Mouse (Mus musculus): ENCODE data around the gene Ankrd27. TPM values are rescaled to one million over a fixed set of nuclear protein-coding genes. Genes with fewer than 3 reads are reported as not detected.
A peak's percentile ranks its signal among the peaks of the same experiment; 100 is the strongest.

Ankrd27 gene
- polyA plus RNA-seq, 1 experiment from 2014 or later, result 37.4 TPM

- 5% methylated on average over 34 of the region's 34 CpGs for WGBS
- peak; percentile 67 for ATAC-seq (ENCODE audit: low FRiP score, low TSS enrichment)
- Histone ChIP-seq H3K27ac (ENCODE audit: low read depth, low read length) (peak overlapping the region; percentile 66), H3K4me2 (replicated peaks; ENCODE audit: low read depth, low read length) (peak overlapping the region; percentile 65), H3K36me3 (ENCODE audit: control insufficient read depth, insufficient read depth, low read length) (peaks cover 40% of the 10 kb centered on the region), H3K4me1 (ENCODE audit: control insufficient read depth, insufficient read depth, low read length) (no peaks in the 10 kb centered on the region; the same call in 1 of the 2 replicates), H3K27me3 (ENCODE audit: control insufficient read depth, insufficient read depth, low read length) (no peaks in the 10 kb centered on the region), H3K9ac (ENCODE audit: low read depth, low read length) (peak overlapping the region; percentile 90), H3K4me3 (ENCODE audit: low read length) (peak overlapping the region; percentile 99), H3K9me3 (ENCODE audit: control insufficient read depth, low read length) (0 out of 2 replicates have a peak, but pooled peaks cover 5% of the 10 kb centered on the region)
Measured at GRCm38 (mm10) chr7:35646317-35647081, 60.5 kb downstream of the Ankrd27 start.

GRCm38 (mm10) chr7:35647101-35647698 lies 61.2 kb downstream of the Ankrd27 start, which contains the start of gene Pdcd5:
TSS of gene Pdcd5 (minus strand) at chr7:35647521.
- no peaks in the 10 kb centered on the region for H3K27me3 ChIP-seq (ENCODE audit: control insufficient read depth, insufficient read depth, low read length)
- H3K9ac ChIP-seq (ENCODE audit: low read depth, low read length), result peak within 1 kb of the TSS; percentile 90
- 0 out of 2 replicates have a peak, but pooled peaks cover 5% of the 10 kb centered on the region for H3K9me3 ChIP-seq (ENCODE audit: control insufficient read depth, low read length)
- peak; percentile 86 for ATAC-seq (ENCODE audit: low FRiP score, low TSS enrichment)
- peak within 1 kb of the TSS; percentile 65 for H3K4me2 ChIP-seq (replicated peaks; ENCODE audit: low read depth, low read length)
- peak within 1 kb of the TSS; percentile 66 for H3K27ac ChIP-seq (ENCODE audit: low read depth, low read length)
- no peaks in the 10 kb centered on the region; the same call in 1 of the 2 replicates for H3K4me1 ChIP-seq (ENCODE audit: control insufficient read depth, insufficient read depth, low read length)
- H3K36me3 ChIP-seq (ENCODE audit: control insufficient read depth, insufficient read depth, low read length), result peaks cover 35% of the 10 kb centered on the region
- WGBS, result 1% methylated on average over 55 of the region's 64 CpGs
- H3K4me3 ChIP-seq (ENCODE audit: low read length), result peak within 1 kb of the TSS; percentile 99

GRCm38 (mm10) chr7:35648239-35649069 lies 62.4 kb downstream of the Ankrd27 start:
- Histone ChIP-seq H3K27me3 (ENCODE audit: control insufficient read depth, insufficient read depth, low read length) (no peaks in the 10 kb centered on the region), H3K4me2 (replicated peaks; ENCODE audit: low read depth, low read length) (no peak overlapping the region), H3K27ac (ENCODE audit: low read depth, low read length) (no peak overlapping the region), H3K4me3 (ENCODE audit: low read length) (no peak overlapping the region), H3K36me3 (ENCODE audit: control insufficient read depth, insufficient read depth, low read length) (peaks cover 23% of the 10 kb centered on the region), H3K9me3 (ENCODE audit: control insufficient read depth, low read length) (0 out of 2 replicates have a peak, but pooled peaks cover 5% of the 10 kb centered on the region), H3K4me1 (ENCODE audit: control insufficient read depth, insufficient read depth, low read length) (no peaks in the 10 kb centered on the region; the same call in 1 of the 2 replicates), H3K9ac (ENCODE audit: low read depth, low read length) (no peak overlapping the region)
- 60% methylated on average over 9 of the region's 9 CpGs for WGBS
- no peak for ATAC-seq (ENCODE audit: low FRiP score, low TSS enrichment)

- 45% methylated on average over 3 of the region's 3 CpGs for WGBS
- H3K27ac ChIP-seq (ENCODE audit: low read depth, low read length), result no peak overlapping the region
- no peak overlapping the region for H3K9ac ChIP-seq (ENCODE audit: low read depth, low read length)
- peak; percentile 54; the same call in 1 of the 2 replicates for ATAC-seq (ENCODE audit: low FRiP score, low TSS enrichment)
- no peak overlapping the region for H3K4me2 ChIP-seq (replicated peaks; ENCODE audit: low read depth, low read length)
- no peaks in the 10 kb centered on the region for H3K27me3 ChIP-seq (ENCODE audit: control insufficient read depth, insufficient read depth, low read length)
- 0 out of 2 replicates have a peak, but pooled peaks cover 5% of the 10 kb centered on the region for H3K9me3 ChIP-seq (ENCODE audit: control insufficient read depth, low read length)
- no peak overlapping the region for H3K4me3 ChIP-seq (ENCODE audit: low read length)
- peaks cover 17% of the 10 kb centered on the region for H3K36me3 ChIP-seq (ENCODE audit: control insufficient read depth, insufficient read depth, low read length)
- no peaks in the 10 kb centered on the region; the same call in 1 of the 2 replicates for H3K4me1 ChIP-seq (ENCODE audit: control insufficient read depth, insufficient read depth, low read length)
Measured at GRCm38 (mm10) chr7:35649071-35649470, 63.0 kb downstream of the Ankrd27 start.

- 80% methylated on average over 11 of the region's 11 CpGs for WGBS
- H3K4me3 ChIP-seq (ENCODE audit: low read length), result no peak overlapping the region
- H3K9me3 ChIP-seq (ENCODE audit: control insufficient read depth, low read length), result 0 out of 2 replicates have a peak, but pooled peaks cover 5% of the 10 kb centered on the region
- no peak for ATAC-seq (ENCODE audit: low FRiP score, low TSS enrichment)
- H3K27me3 ChIP-seq (ENCODE audit: control insufficient read depth, insufficient read depth, low read length), result no peaks in the 10 kb centered on the region
- no peak overlapping the region for H3K9ac ChIP-seq (ENCODE audit: low read depth, low read length)
- H3K4me2 ChIP-seq (replicated peaks; ENCODE audit: low read depth, low read length), result no peak overlapping the region
- no peaks in the 10 kb centered on the region for H3K36me3 ChIP-seq (ENCODE audit: control insufficient read depth, insufficient read depth, low read length)
- no peaks in the 10 kb centered on the region; the same call in 1 of the 2 replicates for H3K4me1 ChIP-seq (ENCODE audit: control insufficient read depth, insufficient read depth, low read length)
- H3K27ac ChIP-seq (ENCODE audit: low read depth, low read length), result no peak overlapping the region
Measured at GRCm38 (mm10) chr7:35650716-35651410, 64.8 kb downstream of the Ankrd27 start.

- Histone ChIP-seq H3K9me3 (ENCODE audit: control insufficient read depth, low read length) (0 out of 2 replicates have a peak, but pooled peaks cover 5% of the 10 kb centered on the region), H3K27me3 (ENCODE audit: control insufficient read depth, insufficient read depth, low read length) (no peaks in the 10 kb centered on the region), H3K4me3 (ENCODE audit: low read length) (no peak overlapping the region), H3K9ac (ENCODE audit: low read depth, low read length) (no peak overlapping the region), H3K36me3 (ENCODE audit: control insufficient read depth, insufficient read depth, low read length) (no peaks in the 10 kb centered on the region), H3K27ac (ENCODE audit: low read depth, low read length) (no peak overlapping the region), H3K4me2 (replicated peaks; ENCODE audit: low read depth, low read length) (no peak overlapping the region), H3K4me1 (ENCODE audit: control insufficient read depth, insufficient read depth, low read length) (no peaks in the 10 kb centered on the region)
- WGBS, result 85% methylated on average over 10 of the region's 10 CpGs
- ATAC-seq (ENCODE audit: low FRiP score, low TSS enrichment), result no peak
Measured at GRCm38 (mm10) chr7:35651583-35652270, 65.7 kb downstream of the Ankrd27 start.

GRCm38 (mm10) chr7:35657829-35658228 lies 71.8 kb downstream of the Ankrd27 start:
- Histone ChIP-seq H3K4me1 (ENCODE audit: control insufficient read depth, insufficient read depth, low read length) (no peaks in the 10 kb centered on the region), H3K9ac (ENCODE audit: low read depth, low read length) (no peak overlapping the region), H3K27ac (ENCODE audit: low read depth, low read length) (no peak overlapping the region), H3K4me2 (replicated peaks; ENCODE audit: low read depth, low read length) (no peak overlapping the region), H3K9me3 (ENCODE audit: control insufficient read depth, low read length) (peaks cover 7% of the 10 kb centered on the region; the same call in 1 of the 2 replicates), H3K27me3 (ENCODE audit: control insufficient read depth, insufficient read depth, low read length) (no peaks in the 10 kb centered on the region), H3K36me3 (ENCODE audit: control insufficient read depth, insufficient read depth, low read length) (no peaks in the 10 kb centered on the region), H3K4me3 (ENCODE audit: low read length) (no peak overlapping the region)
- no peak for ATAC-seq (ENCODE audit: low FRiP score, low TSS enrichment)
- WGBS, result 53% methylated on average over 6 of the region's 6 CpGs

- H3K4me2 ChIP-seq (replicated peaks; ENCODE audit: low read depth, low read length), result no peak overlapping the region
- no peaks in the 10 kb centered on the region for H3K27me3 ChIP-seq (ENCODE audit: control insufficient read depth, insufficient read depth, low read length)
- H3K4me1 ChIP-seq (ENCODE audit: control insufficient read depth, insufficient read depth, low read length), result 0 out of 2 replicates have a peak, but pooled peaks cover 10% of the 10 kb centered on the region
- H3K4me3 ChIP-seq (ENCODE audit: low read length), result no peak overlapping the region
- no peaks in the 10 kb centered on the region for H3K36me3 ChIP-seq (ENCODE audit: control insufficient read depth, insufficient read depth, low read length)
- ATAC-seq (ENCODE audit: low FRiP score, low TSS enrichment), result no peak
- H3K27ac ChIP-seq (ENCODE audit: low read depth, low read length), result no peak overlapping the region
- H3K9me3 ChIP-seq (ENCODE audit: control insufficient read depth, low read length), result peaks cover 7% of the 10 kb centered on the region; the same call in 1 of the 2 replicates
- WGBS, result 58% methylated on average over 3 of the region's 3 CpGs
- H3K9ac ChIP-seq (ENCODE audit: low read depth, low read length), result no peak overlapping the region
Measured at GRCm38 (mm10) chr7:35659173-35659572, 73.1 kb downstream of the Ankrd27 start.
